Mouse (Mus musculus) hindbrain, embryonic 12.5 days (tissue): ENCODE measurements at regions not wholly inside any gene's neighbourhood (a gene's known extent, or its start where the extent isn't known, plus 50 kb on each side); places are given as distances from the start of the nearest gene placed in this dataset.

Experiments used
- ATAC-seq: fragments of 200-750 bp; cut with Nextera tagmentation; 2 replicates; pipeline ENCODE4 v1.8.0; 2017; ENCODE audit warnings: moderate TSS enrichment; ENCODE audit not compliant: low FRiP score
- H3K27ac ChIP-seq: fragments of 300-500 bp; sonication (generic); 2 replicates; pipeline ENCODE4 v1.5.1; 2016; ENCODE audit warnings: mild to moderate bottlenecking
- H3K27me3 ChIP-seq: fragments of 300-500 bp; sonication (generic); 2 replicates; pipeline ENCODE4 v1.6.1; 2016; ENCODE audit warnings: mild to moderate bottlenecking
- H3K36me3 ChIP-seq: fragments of 300-500 bp; sonication (generic); 2 replicates; pipeline ENCODE4 v1.6.1; 2016; ENCODE audit warnings: mild to moderate bottlenecking
- H3K4me1 ChIP-seq: fragments of 300-500 bp; sonication (generic); 2 replicates; pipeline ENCODE4 v1.6.1; 2016
- H3K4me2 ChIP-seq: fragments of 300-500 bp; sonication (generic); replicated peaks from 2 replicates; pipeline ENCODE4 v1.6.1; 2016; ENCODE audit warnings: mild to moderate bottlenecking
- H3K4me3 ChIP-seq: fragments of 300-500 bp; sonication (generic); 2 replicates; pipeline ENCODE4 v1.5.1; 2016; ENCODE audit warnings: mild to moderate bottlenecking
- H3K9ac ChIP-seq: fragments of 300-500 bp; sonication (generic); 2 replicates; pipeline ENCODE4 v1.6.1; 2016; ENCODE audit warnings: mild to moderate bottlenecking, moderate library complexity
- H3K9me3 ChIP-seq: fragments of 300-500 bp; sonication (generic); replicated peaks from 2 replicates; pipeline ENCODE4 v1.6.1; 2016; ENCODE audit warnings: mild to moderate bottlenecking
- WGBS: fragments of 180-500 bp; shearing (Covaris S2); methylation state at CpG from one replicate; pipeline ENCODE4 v1.1.7; 2016; 5-methylcytosine and 5-hydroxymethylcytosine counted together

- H3K9ac ChIP-seq, result no peak overlapping the region
These were observed 74.0 kb upstream of the Naf1 start for GRCm38 (mm10) chr8:66785996-66786395.

More at GRCm38 (mm10) chr8:66785996-66786395, 74.0 kb upstream of the Naf1 start:
- Histone ChIP-seq H3K4me3 (no peak overlapping the region), H3K4me2 (no peak overlapping the region), H3K27me3 (no peaks in the 10 kb centered on the region), H3K4me1 (no peaks in the 10 kb centered on the region), H3K36me3 (no peaks in the 10 kb centered on the region), H3K27ac (no peak overlapping the region), H3K9me3 (no peaks in the 10 kb centered on the region)
- no peak for ATAC-seq
- WGBS, result 61% methylated on average over 3 of the region's 3 CpGs
